Mouse (Mus musculus) C3H10T1/2 (cell line): Measurements from ENCODE around the gene Chrna4. TPM values are rescaled to one million over a fixed set of nuclear protein-coding genes. Genes with fewer than 3 reads are reported as not detected.

Experiments
- polyA plus RNA-seq, 2 experiments: library from polyadenylated mRNA; unstranded; fragments of >200 nt; fragmentation: generic; extraction: Trizol; gene quantifications; one replicate each; pipeline ENCODE4 v1.2.1; 2012; ENCODE audit warnings: missing spikeins in 2 of 2

Chrna4 gene
- not detected for polyA plus RNA-seq

DNA sequence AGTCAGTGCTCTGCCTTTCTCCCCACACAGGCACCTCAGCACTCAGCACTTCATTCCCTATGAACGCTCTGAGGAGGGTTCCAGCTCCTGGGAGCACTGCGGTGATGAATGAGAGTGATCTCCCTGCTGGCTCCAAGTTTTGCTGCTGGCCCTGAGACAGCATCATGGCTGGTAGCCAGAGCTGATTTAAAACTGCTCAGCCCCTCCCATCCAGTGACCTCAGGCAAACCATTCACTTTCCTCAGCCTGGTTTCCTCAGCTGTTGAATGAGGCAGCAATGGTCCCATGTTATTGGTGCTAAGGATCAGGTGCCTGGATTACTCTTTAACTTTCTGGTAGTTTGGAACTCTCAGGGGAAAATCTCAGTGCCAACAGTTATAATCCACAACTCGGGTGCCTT lies at the start of gene Chrna4:
Gene Chrna4 (minus strand): TSS at position 110 of the 400 bp plus-strand sequence.

GRCm38 (mm10) chr2:180986449-180986848 lies 56.9 kb downstream of the Chrna4 start, which contains the start of gene Col20a1:
Gene Col20a1, plus strand, starts transcription at chr2:180986535.

Other genes with a start within 250 kb of the Chrna4 start
- gene Ythdf1, start 122.6 kb downstream of the Chrna4 start, polyA plus RNA-seq, result 10 to 100 TPM in 1 of 2 experiments, 1 to 10 TPM in 1; 8.9 to 21.8 TPM
- gene Birc7, start 114.5 kb downstream of the Chrna4 start, polyA plus RNA-seq, result not detected
- gene Nkain4, start 88.8 kb downstream of the Chrna4 start, polyA plus RNA-seq, result not detected
- gene Arfgap1, start 76.3 kb downstream of the Chrna4 start, polyA plus RNA-seq, result 10 to 100 TPM; 25.6 to 47.4 TPM
- under 1 TPM; 0.08 to 0.86 TPM for gene Col20a1, start 57.0 kb downstream of the Chrna4 start, polyA plus RNA-seq
- gene Kcnq2, start 91.8 kb upstream of the Chrna4 start, polyA plus RNA-seq, result not detected
- gene Eef1a2, start 113.5 kb upstream of the Chrna4 start, polyA plus RNA-seq, result not detected
- gene Ppdpf, start 143.7 kb upstream of the Chrna4 start, polyA plus RNA-seq, result 10 to 100 TPM; 54.2 to 64.2 TPM
- not detected for gene Ptk6, start 159.2 kb upstream of the Chrna4 start, polyA plus RNA-seq
- under 1 TPM in 1 of 2 experiments, not detected in 1; 0.04 TPM for gene Srms, start 169.6 kb upstream of the Chrna4 start, polyA plus RNA-seq
- not detected for gene Fndc11, start 176.5 kb upstream of the Chrna4 start, polyA plus RNA-seq
- 1 to 10 TPM in 1 of 2 experiments, under 1 TPM in 1; 0.28 to 2.3 TPM for gene Helz2, start 198.5 kb upstream of the Chrna4 start, polyA plus RNA-seq
- gene Gmeb2, start 244.5 kb upstream of the Chrna4 start, polyA plus RNA-seq, result 1 to 10 TPM; 3.1 to 9.1 TPM